ENCODE assay signal across 24 mouse cellular contexts in the genomic region with DNA sequence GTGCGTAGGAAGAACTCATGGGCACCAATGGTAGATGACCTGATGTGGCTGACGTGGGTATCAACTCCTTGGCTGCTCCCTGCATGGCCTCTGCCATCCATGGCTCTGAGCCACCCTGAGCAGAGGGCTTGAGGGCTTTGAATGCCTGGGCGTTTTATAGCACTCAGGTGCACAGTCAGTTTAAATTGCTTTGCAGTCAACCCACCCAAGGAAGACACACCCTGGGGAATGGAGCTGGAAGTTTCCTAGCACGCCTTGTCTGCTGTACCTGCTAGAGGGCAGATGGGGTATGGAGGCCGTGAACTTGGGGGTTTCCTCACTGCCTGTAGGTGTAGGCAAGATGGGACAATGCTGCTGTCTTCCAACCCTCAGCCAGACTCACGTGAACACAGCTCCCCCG.
DNase-seq lines count a peak whose midpoint lies in the region; TF ChIP-seq lines count a peak whose summit lies in the region.
"Had no signal": no experiment of that assay in that cellular context is flagged by ENCODE, and none has a peak within 500 bp of the region (broad histone marks: within the 10 kb centered on the region; RNA-seq: fewer than 3 reads in every experiment).

No protein-coding gene starts in this region.

- DNase-seq in heart, adult 11 months, result peak; percentile 76
- no peak for DNase-seq in heart, adult 8-10 months (ENCODE audit: low spot score)
- DNase-seq in ES-CJ7 (ENCODE audit: low read depth, low spot score), result peak; percentile 34
- DNase-seq in R1 (ENCODE audit: low read depth, low spot score), result peak; percentile 13
- DNase-seq in gonadal fat pad, adult 2 months (ENCODE audit: low read depth), result peak; percentile 85
- no peak for DNase-seq in gastrocnemius, adult 2 months
- no peak for DNase-seq in lung, postnatal 25 days (ENCODE audit: low spot score)
- DNase-seq in urinary bladder, postnatal 25 days (ENCODE audit: low spot score), result no peak
- DNase-seq: adrenal gland, adult 2 months; adrenal gland, postnatal 14 days; cerebellum, adult 11 months; cerebellum, adult 2 months; cerebellum, adult 9-11 months; cerebellum, postnatal 25 days; gastrocnemius, postnatal 25 days; heart, postnatal 10 days; heart, postnatal 36 days; kidney, adult 11 months had no signal

- intact Hi-C loops in gastrocnemius, adult 2 months (cut with DNase I), result no loop called here

- no peak for TF ChIP-seq CTCF in gastrocnemius, adult 2 months (IDR thresholded peaks at IDR 0.05)

- H3K4me3 ChIP-seq in gastrocnemius, adult 2 months, result no peak overlapping the region
- H3K4me3 ChIP-seq: embryonic facial prominence, embryonic 12.5 days; embryonic facial prominence, embryonic 15.5 days; heart, embryonic 12.5 days; heart, embryonic 15.5 days; hindbrain, embryonic 10.5 days; hindbrain, embryonic 13.5 days had no signal

- H3K27ac ChIP-seq in gastrocnemius, adult 2 months, result no peak overlapping the region
- H3K27ac ChIP-seq: embryonic facial prominence, embryonic 12.5 days; embryonic facial prominence, embryonic 15.5 days; heart, embryonic 15.5 days; hindbrain, embryonic 10.5 days; hindbrain, embryonic 13.5 days had no signal

Comparison
In these comparisons a context has a peak if more than half of its experiments do, and no peak if none do; other contexts are left out.
1. DNase-seq: peak in heart, adult 11 months (single experiment), ES-CJ7 (single experiment), R1 (single experiment) and gonadal fat pad, adult 2 months (single experiment); none in heart, adult 8-10 months (single experiment), gastrocnemius, adult 2 months (single experiment), lung, postnatal 25 days (single experiment) and urinary bladder, postnatal 25 days (single experiment).